Mouse (Mus musculus): ENCODE results near the gene Samd8.

DNA sequence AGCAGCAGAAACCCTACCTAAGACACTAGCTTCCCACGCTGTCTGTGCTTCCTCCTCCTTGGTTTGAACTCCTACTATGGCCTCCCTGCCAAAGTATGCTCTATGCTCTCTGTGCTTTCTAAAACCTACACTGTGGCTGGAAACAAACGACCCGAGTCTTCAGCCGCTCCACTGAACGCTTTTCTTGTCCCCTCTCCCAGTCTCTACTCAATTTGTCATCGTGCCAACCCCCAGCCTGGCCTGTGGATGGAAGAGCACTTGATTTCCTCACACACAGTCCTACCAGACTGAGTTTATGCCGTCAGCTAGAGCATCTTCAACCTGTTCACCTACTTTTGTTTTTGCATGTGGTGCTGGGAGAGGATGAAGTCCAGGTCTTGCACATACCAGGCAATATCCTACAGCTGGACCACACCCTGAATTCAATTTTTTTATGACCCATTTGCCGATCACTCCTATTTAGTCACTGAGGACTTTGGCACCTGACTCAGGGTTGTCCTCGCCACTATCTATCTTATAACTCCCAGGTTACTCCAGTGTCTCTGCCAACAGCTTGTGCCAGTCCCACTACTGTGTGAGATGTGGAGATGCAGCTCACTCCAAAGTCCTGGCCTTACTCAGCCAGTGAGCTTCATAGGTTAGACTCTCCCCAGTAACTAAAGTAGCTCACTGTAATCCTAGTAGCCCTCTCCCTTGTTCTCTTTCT, 75.6 kb downstream of the Samd8 start:
- TF ChIP-seq CTCF (IDR thresholded peaks at IDR 0.05; ENCODE audit: insufficient read depth, low read depth, low read length) (no peak), POLR2A (IDR thresholded peaks at IDR 0.05; ENCODE audit: insufficient read depth, low read depth, low read length) (no peak)
